Mouse (Mus musculus): Measurements from ENCODE around the gene Gdf15. TPM values are rescaled to one million over a fixed set of nuclear protein-coding genes. Genes with fewer than 3 reads are reported as not detected.
A peak's percentile ranks its signal among the peaks of the same experiment; 100 is the strongest.

The Gdf15 gene
- polyA plus RNA-seq, 1 experiment, result 6.0 TPM

- 80% methylated on average over 2 of the region's 2 CpGs for WGBS
- no peak for DNase-seq (ENCODE audit: low read depth in 1 of 2, low spot score in 2 of 2)
- Histone ChIP-seq H3K36me3 (ENCODE audit: control insufficient read depth, insufficient read depth, low read length) (no peaks in the 10 kb centered on the region), H3K27me3 (ENCODE audit: control insufficient read depth, insufficient read depth, low read length) (no peaks in the 10 kb centered on the region), H3K27ac (ENCODE audit: insufficient read depth, low read length) (no peak overlapping the region), H3K4me3 (ENCODE audit: extremely low read depth, insufficient read depth, insufficient read length) (no peak overlapping the region), H3K4me1 (ENCODE audit: control insufficient read depth, insufficient read depth, insufficient read length) (peaks cover 3% of the 10 kb centered on the region; the same call in 1 of the 2 replicates)
- TF ChIP-seq CTCF (IDR thresholded peaks at IDR 0.05; ENCODE audit: extremely low read depth, insufficient read depth, insufficient read length, insufficient replicate concordance) (no peak), POLR2A (IDR thresholded peaks at IDR 0.05; ENCODE audit: low read depth, low read length) (no peak)
These were observed 33.3 kb upstream of the Gdf15 start for GRCm38 (mm10) chr8:70665599-70665998.

- 70% methylated on average over 3 of the region's 3 CpGs for WGBS
- Histone ChIP-seq H3K4me3 (ENCODE audit: extremely low read depth, insufficient read depth, insufficient read length) (no peak overlapping the region), H3K27me3 (ENCODE audit: control insufficient read depth, insufficient read depth, low read length) (no peaks in the 10 kb centered on the region), H3K4me1 (ENCODE audit: control insufficient read depth, insufficient read depth, insufficient read length) (peaks cover 6% of the 10 kb centered on the region), H3K27ac (ENCODE audit: insufficient read depth, low read length) (no peak overlapping the region), H3K36me3 (ENCODE audit: control insufficient read depth, insufficient read depth, low read length) (no peaks in the 10 kb centered on the region)
- no peak for TF ChIP-seq POLR2A (IDR thresholded peaks at IDR 0.05; ENCODE audit: low read depth, low read length)
- TF ChIP-seq CTCF (IDR thresholded peaks at IDR 0.05; ENCODE audit: extremely low read depth, insufficient read depth, insufficient read length, insufficient replicate concordance), result no peak
- no peak for DNase-seq (ENCODE audit: low read depth in 1 of 2, low spot score in 2 of 2)
These were observed 32.4 kb upstream of the Gdf15 start for GRCm38 (mm10) chr8:70664631-70665030.

- Histone ChIP-seq H3K27me3 (ENCODE audit: control insufficient read depth, insufficient read depth, low read length) (no peaks in the 10 kb centered on the region), H3K36me3 (ENCODE audit: control insufficient read depth, insufficient read depth, low read length) (no peaks in the 10 kb centered on the region), H3K27ac (ENCODE audit: insufficient read depth, low read length) (no peak overlapping the region), H3K4me1 (ENCODE audit: control insufficient read depth, insufficient read depth, insufficient read length) (peaks cover 6% of the 10 kb centered on the region), H3K4me3 (ENCODE audit: extremely low read depth, insufficient read depth, insufficient read length) (no peak overlapping the region)
- no peak for DNase-seq (ENCODE audit: low read depth in 1 of 2, low spot score in 2 of 2)
- TF ChIP-seq POLR2A (IDR thresholded peaks at IDR 0.05; ENCODE audit: low read depth, low read length) (no peak), CTCF (IDR thresholded peaks at IDR 0.05; ENCODE audit: extremely low read depth, insufficient read depth, insufficient read length, insufficient replicate concordance) (no peak)
- WGBS, result 79% methylated on average over 4 of the region's 4 CpGs
These were observed 31.4 kb upstream of the Gdf15 start for GRCm38 (mm10) chr8:70663691-70664090.

- Histone ChIP-seq H3K4me1 (ENCODE audit: control insufficient read depth, insufficient read depth, insufficient read length) (peaks cover 6% of the 10 kb centered on the region), H3K27me3 (ENCODE audit: control insufficient read depth, insufficient read depth, low read length) (no peaks in the 10 kb centered on the region), H3K27ac (ENCODE audit: insufficient read depth, low read length) (peak within 1 kb of the TSS; percentile 36), H3K36me3 (ENCODE audit: control insufficient read depth, insufficient read depth, low read length) (no peaks in the 10 kb centered on the region; the same call in 1 of the 2 replicates), H3K4me3 (ENCODE audit: extremely low read depth, insufficient read depth, insufficient read length) (peak within 1 kb of the TSS; percentile 87)
- no peak for DNase-seq (ENCODE audit: low read depth in 1 of 2, low spot score in 2 of 2)
- TF ChIP-seq CTCF (IDR thresholded peaks at IDR 0.05; ENCODE audit: extremely low read depth, insufficient read depth, insufficient read length, insufficient replicate concordance), result no peak
- TF ChIP-seq POLR2A (IDR thresholded peaks at IDR 0.05; ENCODE audit: low read depth, low read length), result no peak
- WGBS, result 8% methylated on average over 14 of the region's 14 CpGs
These were observed 28.0 kb upstream of the Gdf15 start, which contains the start of gene Pgpep1 for GRCm38 (mm10) chr8:70660273-70660725. Pgpep1 (minus strand) TSS chr8:70660388.

GRCm38 (mm10) chr8:70659604-70660272 is 27.5 kb upstream of the Gdf15 start:
- H3K27me3 ChIP-seq (ENCODE audit: control insufficient read depth, insufficient read depth, low read length), result no peaks in the 10 kb centered on the region
- H3K4me3 ChIP-seq (ENCODE audit: extremely low read depth, insufficient read depth, insufficient read length), result peak overlapping the region; percentile 87
- no peak for TF ChIP-seq CTCF (IDR thresholded peaks at IDR 0.05; ENCODE audit: extremely low read depth, insufficient read depth, insufficient read length, insufficient replicate concordance)
- under 1% methylated on average over 42 of the region's 44 CpGs for WGBS
- peaks cover 6% of the 10 kb centered on the region for H3K4me1 ChIP-seq (ENCODE audit: control insufficient read depth, insufficient read depth, insufficient read length)
- peak overlapping the region; percentile 36 for H3K27ac ChIP-seq (ENCODE audit: insufficient read depth, low read length)
- peak in 1 of 2 experiments; percentile 80 for DNase-seq (ENCODE audit: low read depth in 1 of 2, low spot score in 2 of 2)
- no peaks in the 10 kb centered on the region; the same call in 1 of the 2 replicates for H3K36me3 ChIP-seq (ENCODE audit: control insufficient read depth, insufficient read depth, low read length)

GRCm38 (mm10) chr8:70658897-70659603 is 26.8 kb upstream of the Gdf15 start:
- DNase-seq (ENCODE audit: low read depth in 1 of 2, low spot score in 2 of 2), result no peak
- peaks cover 11% of the 10 kb centered on the region for H3K4me1 ChIP-seq (ENCODE audit: control insufficient read depth, insufficient read depth, insufficient read length)
- peak overlapping the region; percentile 87 for H3K4me3 ChIP-seq (ENCODE audit: extremely low read depth, insufficient read depth, insufficient read length)
- no peaks in the 10 kb centered on the region for H3K27me3 ChIP-seq (ENCODE audit: control insufficient read depth, insufficient read depth, low read length)
- 3% methylated on average over 31 of the region's 31 CpGs for WGBS
- H3K36me3 ChIP-seq (ENCODE audit: control insufficient read depth, insufficient read depth, low read length), result no peaks in the 10 kb centered on the region; the same call in 1 of the 2 replicates
- TF ChIP-seq CTCF (IDR thresholded peaks at IDR 0.05; ENCODE audit: extremely low read depth, insufficient read depth, insufficient read length, insufficient replicate concordance), result no peak
- TF ChIP-seq POLR2A (IDR thresholded peaks at IDR 0.05; ENCODE audit: low read depth, low read length), result no peak
- peak overlapping the region; percentile 36 for H3K27ac ChIP-seq (ENCODE audit: insufficient read depth, low read length)

All from spleen, adult 2 months (tissue).